Mouse (Mus musculus) heart, postnatal 0 days (tissue): ENCODE results near the gene Dpysl5.

Source experiments
- CTCF ChIP-seq: IDR thresholded peaks from 2 replicates; pipeline ENCODE4 v1.5.1; 2016; ENCODE audit warnings: antibody characterized with exemption, control low read depth, low read depth
- EP300 ChIP-seq: IDR thresholded peaks from 2 replicates; pipeline ENCODE4 v1.6.1; 2016; ENCODE audit warnings: antibody characterized with exemption, low read depth

DNA sequence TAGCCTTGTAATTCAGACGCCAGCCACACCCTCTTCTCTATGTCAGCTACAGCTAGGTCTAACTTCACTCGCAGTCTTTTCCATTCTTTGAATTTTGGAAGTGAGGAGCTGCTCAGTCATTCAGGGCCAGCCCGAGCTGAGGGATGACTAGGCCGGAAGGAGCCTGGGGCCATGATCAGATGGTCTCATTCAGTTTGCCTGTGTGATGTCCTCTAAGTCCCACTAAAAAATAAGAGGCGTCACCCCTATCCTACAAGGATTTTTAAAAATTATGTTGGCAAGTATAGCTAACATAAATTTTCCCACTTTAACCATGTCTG lies 52.1 kb downstream of the Dpysl5 start:
- TF ChIP-seq EP300 = no peak
- TF ChIP-seq CTCF = no peak
